Mouse (Mus musculus): ENCODE measurements at regions not wholly inside any gene's neighbourhood (a gene's known extent, or its start where the extent isn't known, plus 50 kb on each side); places are given as distances from the start of the nearest gene placed in this dataset.

DNA sequence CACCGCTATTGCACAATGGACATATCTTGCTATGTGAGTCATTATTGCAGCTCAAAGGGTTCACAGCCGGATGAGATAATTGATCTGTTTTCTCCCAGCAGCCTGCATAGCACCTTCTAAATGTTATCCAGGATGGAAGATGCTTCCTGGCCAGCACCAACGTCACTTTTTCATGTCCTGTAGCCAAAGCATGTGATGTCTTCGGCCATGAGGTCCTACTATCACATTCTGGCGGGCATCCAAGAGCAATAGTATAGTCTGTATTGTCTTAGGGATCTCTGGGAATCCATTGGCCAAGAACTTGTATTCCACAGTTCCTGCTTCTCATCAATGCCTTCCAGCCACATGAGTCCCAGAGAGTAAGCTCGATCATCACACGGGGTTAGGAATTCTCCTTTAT, 70.6 kb downstream of the Npy start:
- DNase-seq: no peak

DNA sequence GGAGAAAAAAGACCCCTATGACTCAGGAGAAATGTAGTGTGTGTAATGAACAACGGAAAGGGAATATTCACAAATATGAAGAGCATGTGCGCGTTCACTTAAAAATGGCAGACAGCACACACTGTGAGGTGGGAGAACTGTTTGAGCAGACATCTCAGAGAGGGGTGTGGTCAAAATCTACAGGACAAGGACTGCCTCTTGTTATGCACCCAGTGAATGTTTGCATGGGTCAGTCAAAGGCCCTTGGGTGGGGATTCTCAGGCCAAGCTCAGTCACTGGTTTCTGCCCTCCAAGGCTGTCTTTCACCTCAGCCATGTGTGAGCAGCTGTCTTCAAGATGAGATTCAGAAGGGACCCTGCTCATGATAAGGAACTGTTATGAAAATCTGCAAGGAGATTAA, 76.6 kb downstream of the Npy start:
- no peak for DNase-seq

DNA sequence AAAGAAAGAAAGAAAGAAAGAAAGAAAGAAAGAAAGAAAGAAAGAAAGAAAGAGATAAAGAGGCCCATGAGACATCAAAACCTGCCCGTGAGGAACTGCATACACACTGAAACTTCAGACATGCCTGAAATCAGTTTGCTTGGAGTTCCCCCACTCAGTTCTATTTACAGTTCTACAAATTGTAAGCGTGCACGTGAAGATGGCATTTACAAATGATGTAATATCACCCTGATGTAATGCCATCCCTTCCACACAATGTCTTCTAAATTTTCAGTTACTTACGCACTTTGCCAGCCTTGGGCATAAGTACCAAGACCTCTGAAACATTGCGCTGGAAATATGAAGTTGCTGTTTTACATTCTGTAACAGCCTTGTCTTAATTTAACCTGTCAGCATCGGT, 79.0 kb downstream of the Npy start:
- no peak for DNase-seq

DNA sequence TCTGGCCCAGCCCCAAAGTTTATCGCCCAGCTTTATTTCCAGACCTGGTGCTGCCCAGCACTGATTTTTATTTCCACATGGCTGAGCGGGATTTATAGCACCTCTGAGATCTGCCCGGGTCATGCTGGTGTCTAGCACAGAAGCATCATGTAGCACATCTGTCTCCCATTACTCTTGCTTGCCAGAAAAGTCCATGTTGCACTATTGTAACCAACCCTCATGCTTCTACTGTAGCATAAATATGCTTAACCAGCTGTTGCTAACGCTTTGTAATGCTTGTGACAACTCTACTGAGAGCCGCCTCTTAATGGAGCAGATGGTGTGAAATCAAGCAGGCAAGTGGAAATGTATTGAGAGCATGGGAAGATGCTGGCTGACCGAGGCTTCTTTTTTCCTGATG, 81.5 kb downstream of the Npy start:
- no peak for DNase-seq

DNA sequence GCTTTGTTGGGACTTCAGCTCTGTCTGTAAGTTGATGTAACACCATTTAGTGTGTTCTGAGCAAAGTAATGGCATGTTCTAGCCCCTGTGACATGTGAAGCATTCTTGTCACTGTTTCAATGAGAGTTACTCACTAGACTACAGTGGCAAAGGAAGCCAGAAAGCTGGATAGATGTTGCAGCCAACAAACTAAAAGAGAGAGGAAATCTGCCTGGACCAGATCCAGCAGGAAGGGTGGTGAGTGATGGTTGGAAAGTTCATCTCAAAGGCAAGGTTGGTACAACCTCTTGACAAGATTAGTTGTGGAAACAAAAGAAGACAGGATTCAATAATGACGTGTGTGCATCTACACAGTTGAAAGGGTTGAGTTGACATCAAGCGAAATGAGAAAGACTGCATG, 83.9 kb downstream of the Npy start:
- DNase-seq: no peak

DNA sequence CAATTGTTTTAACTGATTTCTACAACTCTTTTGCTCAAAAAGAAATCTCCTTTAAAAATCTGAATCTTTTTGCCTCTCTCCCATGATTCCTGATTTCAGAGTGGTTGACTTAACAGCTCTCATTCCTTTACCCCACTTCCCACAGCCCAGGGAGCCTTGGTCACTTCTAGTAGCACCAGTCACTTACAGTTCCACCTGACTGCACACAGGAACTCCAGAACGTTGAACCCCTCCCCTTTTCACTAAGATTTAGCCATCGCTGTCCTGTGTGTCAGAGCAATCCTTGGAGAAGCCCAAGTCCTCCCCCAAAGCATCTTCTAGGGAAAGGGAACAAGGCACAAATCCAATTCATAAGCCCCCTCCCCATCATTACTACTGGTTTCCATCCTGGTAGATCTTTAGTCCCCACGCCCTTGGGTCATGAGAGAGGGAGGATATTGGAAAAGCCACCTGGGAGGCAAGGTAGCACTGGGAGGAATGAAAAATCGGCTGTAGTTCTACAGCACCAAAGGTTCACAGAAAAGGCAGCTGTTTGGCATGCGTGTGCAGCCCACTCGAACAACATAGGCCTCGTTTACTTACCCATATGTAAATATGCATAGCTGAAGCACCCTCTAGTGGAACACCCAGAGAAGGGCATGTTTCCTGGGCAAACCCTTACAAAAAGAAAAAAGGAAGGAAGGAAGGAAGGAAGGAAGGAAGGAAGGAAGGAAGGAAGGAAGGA, 96.7 kb downstream of the Npy start:
- DNase-seq: peak; percentile 3 to 12

DNA sequence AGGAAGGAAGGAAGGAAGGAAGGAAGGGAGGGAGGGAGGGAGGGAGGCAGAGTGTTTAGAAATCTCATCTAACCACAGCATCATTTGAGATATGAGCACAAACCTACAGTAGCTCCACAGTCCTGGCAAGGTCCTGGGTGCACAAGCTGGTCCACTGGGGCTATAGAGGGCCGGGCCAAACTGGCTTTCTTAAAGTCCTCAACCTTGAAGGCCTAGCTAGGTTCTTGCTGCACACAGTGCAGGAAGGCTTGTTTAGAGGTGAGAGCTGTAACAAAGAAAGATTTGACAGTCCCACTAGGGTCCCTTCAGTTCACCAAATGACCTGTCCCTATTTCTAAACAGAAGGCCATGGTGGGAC, 97.3 kb downstream of the Npy start:
- no peak for DNase-seq

DNA sequence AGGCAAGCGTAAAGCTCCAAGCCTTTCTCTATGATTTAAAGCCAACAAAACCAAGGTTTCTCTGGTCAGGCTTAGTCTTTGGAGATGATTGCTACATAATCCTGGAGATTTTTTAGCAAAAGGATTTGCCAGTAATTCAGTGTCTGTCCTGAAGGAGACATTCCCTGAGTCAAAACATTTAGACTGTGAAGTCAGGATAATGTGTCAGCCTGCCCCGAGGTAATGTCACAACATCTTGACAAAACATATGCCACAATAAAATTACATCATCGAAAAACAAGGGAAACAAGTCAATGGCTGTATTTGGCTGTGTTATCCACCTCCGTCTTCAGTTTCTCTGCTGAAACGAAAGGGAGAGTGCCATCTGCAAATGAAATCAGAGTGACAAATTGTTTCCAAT, 101.8 kb downstream of the Npy start:
- DNase-seq: no peak

DNA sequence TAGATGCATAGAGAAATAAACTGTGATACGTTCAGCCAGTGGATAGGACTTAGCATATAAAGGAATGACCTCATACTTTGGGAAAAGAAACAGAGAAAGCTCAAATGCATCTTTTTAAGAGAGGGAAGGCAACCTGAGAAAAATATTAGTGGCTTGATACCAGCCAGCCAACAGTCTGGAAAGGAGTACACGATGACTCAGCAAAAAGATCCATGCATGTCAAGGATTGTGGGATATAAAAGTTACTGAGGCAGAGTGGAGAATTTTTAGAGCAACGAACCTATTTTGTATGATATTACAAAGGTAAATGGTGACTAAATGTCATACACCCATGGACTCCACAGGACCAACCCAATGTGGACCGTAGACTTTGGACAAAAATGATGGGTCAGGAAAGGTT, 105.6 kb downstream of the Npy start:
- no peak for DNase-seq

DNA sequence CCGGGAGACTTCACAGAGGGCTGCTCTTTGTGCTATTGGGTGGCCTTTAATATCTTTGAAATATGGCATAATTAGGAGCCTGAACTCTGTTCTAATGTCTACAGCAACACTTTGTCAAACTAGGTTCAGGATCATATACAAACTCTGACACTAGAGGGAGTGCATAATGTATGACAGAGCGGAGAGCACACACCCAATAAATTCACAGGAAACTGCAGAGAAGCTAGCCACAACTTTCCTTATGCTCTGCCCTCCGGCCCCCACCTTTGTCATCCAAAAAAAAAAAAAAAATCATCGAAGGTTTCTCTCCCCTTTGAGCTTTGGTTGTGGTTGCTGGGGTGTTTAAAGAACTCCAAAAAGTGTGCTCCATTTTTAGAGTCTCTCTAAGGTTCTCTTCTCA, 107.6 kb downstream of the Npy start:
- DNase-seq: peak in 1 of 2 experiments; percentile 2

DNA sequence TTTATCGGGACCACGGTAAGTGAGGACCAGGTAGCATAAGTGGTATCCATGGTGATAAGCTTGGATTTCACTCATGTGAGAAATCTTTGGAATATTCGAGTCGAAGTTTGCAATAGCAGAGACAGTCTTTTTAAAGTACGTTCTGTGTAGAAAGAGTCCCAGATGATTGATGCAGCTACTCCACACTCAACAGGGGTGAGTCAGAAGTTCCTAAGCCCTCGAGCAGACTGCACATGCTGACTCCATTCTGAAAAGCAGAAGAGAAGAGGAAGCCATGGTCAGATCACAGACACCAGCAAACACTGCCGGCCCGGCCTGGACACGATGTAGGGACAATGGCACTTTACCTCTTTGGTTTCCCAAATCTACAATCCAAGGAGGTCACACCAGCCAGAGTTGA, 120.6 kb downstream of the Npy start:
- peak; percentile 18 to 35 for DNase-seq

DNA sequence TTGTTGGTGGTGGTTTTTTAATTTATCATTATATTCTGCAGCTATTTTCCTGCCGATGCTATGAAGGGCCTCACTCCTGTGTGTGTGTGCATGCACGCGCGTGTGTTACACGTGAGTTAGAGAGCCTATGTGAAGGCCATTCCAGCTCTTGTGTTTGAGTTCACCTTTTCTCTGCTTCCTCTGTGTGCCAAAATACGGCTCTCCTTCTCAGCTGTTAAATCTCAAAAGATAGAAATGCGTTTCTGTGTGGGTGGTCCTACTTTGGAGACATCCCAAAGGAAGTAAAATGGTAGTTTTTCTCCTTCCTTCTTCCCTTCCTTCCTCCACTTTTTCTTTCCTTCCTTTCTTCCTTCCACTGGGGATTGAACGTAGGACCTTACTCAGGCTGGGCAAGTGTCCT, 136.4 kb downstream of the Npy start:
- no peak for DNase-seq

DNA sequence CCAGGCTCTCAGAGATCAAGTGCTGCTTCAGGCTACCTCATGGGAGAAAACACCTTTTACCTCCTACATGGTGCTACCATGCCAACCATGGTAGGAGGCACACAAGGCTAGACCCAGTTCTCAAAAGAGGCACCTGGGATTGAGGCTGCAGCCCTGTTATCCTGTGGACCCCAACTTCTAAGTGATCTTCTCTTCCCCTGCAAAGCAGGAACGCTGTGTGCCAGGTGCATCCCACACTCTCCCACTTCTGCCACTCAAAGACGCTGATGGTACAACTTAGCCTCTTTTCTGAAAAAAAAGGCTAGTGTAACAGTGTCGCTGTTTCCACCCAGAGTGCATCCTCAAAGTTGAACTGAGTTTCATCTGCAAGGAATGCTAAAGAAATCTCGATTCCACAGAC, 138.7 kb downstream of the Npy start:
- no peak for DNase-seq

DNA sequence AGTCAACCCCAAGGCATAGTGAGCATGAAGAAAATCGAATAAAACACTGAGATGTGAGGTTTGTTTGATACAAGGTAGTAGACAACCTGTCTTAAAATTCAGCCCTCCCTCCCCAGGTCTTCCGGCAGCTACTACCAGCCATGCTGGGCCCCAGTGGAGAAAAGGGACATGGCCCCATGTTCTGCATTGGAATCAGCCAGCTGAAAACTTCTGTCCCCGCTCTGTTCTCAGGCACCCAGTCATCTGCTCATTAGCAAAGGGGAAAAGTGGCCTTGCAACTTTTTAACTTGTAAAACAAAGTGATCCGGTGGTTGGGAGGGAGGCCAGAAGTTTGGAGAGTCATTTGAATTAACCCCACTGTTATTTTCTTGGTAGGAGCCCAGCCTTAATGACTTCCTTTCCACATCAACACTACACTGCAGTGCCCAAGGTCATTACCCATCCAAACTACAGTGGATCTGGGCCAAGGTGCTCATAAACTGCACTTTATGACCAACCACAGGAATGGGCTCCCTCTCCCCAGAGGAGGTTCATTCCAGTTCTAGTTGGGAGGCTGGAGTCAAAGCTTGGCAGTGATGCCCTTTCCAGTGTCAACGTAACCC, 143.5 kb downstream of the Npy start:
- DNase-seq: no peak

DNA sequence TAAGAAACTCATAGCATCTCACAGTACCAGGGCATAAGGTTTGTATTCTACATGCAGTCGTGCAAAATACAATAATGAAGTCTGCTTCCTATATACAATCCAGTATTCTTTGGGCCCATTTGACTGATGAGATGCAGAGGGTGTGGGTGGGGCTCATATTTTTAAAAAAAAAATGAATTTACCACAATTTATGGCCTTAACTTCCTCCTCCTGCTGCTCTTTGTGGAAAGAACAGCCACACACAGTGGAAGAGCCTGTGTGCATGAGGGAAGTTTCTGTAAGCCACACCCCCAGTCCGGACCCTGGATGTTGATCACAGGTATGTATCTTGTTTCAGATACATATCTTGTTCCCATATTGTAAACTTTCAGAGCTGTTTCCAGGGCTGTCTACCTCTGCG, 143.5 kb upstream of the Mpp6 start:
- no peak for DNase-seq

DNA sequence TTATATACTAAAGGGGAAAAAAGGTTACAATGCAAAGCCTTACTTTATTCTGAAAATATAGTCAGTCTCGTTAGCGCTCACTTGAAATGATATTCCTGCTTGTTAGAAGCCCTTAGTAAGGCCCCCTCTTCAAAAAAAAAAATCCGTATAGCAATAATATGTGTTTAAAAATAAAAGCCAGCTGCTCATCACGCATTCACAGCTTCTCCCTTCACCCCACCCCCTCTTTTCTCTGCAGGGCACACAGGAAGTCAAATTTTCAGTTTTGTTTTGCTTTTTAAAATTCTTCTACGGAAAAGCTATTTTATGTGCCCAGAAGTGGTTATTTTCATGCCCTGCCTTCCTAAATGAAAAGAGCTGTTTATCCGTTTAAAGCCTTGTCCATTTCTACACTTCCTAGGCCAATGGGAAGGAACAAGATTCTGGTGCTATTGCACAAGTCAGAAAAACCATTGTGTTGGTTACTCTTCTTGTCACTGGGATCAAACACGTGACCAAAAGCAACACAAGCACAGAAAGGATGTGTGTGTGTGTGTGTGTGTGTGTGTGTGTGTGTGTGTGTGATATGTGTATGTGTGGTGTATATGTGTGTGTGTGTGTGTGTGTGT, 136.7 kb upstream of the Mpp6 start:
- DNase-seq: no peak

DNA sequence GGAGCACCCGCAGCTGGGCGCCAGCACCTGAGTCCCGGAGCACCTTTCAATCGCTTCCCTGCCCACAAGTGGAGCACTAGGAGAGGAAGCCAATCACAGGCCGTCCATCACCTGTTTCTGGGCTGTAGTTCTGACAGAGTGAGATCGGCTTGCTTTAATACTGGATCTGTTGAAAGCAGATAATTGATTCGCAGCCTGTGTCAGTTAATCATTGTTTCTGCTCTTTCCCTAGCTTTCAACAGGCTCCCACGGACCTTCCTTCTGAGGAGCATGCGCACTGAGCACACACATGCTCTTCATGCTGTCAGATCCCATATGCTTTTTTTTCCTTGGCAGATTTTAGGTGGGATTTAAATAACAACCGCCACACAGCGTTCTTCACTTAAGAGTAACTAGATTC, 132.3 kb upstream of the Mpp6 start:
- DNase-seq: no peak

DNA sequence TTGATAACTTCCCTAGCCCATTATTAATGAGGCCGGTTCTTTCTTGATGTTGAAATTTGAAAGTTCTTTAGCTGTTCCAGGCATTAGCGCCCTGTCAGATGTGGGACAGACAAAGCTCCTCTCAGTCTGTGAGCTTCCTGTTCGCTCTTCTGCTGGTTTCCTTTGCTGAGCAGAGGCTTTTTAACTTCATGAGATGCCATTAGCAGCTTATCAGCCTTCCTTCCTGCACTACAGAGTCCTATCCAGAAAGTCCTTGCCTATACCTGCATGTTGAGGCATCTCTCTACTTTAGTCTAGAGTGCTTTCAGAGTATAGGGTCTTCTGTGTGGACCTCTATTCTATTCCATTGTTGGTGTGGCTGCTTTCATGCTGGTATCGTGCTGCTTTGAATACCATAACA, 126.3 kb upstream of the Mpp6 start:
- no peak for DNase-seq

DNA sequence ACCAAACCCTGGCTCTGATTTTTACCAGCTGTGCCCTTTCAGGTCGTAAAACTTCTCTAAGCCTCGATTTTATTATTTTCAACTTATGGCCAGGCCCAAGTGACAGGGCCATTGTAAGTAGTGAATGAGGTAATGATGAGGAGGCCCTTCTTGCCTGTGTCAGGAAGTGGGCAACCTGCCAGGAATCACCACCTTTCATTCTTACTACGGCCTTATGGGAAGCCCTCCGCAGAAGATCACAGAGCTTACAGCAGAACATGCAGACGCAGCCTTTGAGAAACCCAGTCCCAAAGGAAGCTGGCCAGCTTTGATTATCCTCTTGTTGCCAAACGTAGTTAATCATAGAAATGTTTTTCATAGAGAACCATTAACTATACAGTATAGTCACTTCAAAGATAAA, 124.9 kb upstream of the Mpp6 start:
- DNase-seq: no peak

DNA sequence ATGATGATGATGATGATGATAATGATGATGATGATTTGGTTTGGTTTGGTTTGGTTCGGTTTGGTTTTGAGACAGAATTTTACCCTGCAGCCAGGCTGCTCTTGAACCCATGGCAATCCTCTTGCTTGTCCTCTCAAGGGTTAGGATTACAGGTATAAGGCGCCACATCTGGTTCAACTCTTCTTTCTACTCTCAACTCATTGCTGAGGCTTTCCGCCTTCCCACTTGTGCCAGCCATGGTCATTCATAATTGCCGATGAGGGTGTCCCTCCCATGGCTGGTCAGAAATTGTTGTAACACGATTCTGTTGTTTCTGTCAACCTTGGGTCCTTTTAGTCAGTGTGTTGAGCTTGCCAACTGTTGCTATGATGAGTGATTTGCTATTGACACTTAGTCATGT, 122.9 kb upstream of the Mpp6 start:
- DNase-seq: no peak

DNA sequence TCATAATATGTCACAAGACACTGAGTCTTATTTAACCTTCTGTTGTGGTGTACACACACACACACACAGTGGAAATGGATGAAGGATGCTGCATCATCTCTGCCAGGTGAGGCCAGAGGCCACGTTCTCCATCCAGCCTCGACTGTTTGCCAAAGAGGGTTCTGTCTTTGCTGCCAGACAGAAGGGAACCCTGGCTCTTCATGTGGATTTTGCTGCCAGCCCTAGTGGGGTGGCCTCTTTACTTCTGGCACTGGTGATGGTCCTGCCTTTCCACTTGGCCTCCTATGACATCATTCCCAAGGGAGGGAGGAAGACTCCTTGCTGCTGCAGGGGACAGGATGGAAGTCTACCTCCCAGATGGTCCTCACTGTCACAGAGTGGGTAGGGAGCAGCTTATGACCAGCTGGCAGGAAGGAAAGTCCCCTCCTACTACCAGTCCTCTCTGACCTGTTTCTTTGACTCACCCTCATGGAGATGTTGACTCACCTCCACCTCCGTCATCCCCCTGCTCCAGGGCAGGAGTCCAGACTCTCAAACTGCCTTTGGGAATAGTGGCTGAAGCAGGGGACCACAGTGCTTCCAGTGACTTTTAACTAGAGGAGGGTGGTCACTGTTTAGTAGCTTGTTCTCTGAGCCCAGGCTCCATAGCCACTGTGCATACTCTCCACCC, 122.4 kb upstream of the Mpp6 start:
- DNase-seq: no peak

DNA sequence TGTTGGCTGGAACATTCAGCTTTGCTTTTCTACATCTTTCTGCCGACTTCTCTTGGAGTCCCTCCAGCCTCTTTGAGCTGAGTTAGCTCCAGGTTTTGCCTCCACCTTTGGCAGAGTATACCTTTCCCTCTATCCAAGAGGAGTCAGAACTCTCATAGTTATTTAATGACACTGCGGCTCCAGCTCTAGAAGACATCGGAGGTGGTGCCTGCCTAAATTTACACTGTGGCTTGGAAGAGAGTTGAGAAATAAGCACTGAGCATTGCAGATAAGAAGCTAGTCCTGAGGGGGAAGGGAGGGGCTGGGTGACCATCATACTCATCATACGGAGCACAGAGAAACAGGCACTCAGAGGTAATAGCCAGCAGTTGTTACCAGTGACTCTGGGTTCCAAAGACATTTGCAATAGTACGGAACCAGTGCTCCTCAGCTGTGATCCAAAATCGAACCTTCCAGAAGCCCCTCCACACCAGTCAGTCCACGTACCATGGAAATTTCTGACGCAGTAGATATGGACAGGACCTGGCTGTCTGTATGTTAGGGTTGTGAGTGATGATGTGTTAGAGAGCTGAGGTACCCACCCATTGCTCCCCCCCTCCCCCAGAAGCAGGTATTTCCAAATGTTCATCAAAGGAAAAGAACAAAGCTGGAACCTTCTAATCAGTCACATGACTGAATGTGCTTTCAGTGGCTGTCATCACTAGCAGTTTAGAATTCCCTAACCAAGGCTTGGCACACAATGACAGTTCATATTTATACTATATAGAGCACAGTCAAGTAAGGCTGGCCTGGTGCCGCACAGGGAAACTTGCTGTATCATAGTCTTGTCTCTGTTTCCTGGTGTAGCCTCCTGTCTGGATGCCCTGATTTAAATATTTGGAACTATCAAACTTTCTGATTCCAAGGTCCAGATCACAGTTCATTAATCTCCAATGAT, 120.2 kb upstream of the Mpp6 start:
- no peak for DNase-seq

DNA sequence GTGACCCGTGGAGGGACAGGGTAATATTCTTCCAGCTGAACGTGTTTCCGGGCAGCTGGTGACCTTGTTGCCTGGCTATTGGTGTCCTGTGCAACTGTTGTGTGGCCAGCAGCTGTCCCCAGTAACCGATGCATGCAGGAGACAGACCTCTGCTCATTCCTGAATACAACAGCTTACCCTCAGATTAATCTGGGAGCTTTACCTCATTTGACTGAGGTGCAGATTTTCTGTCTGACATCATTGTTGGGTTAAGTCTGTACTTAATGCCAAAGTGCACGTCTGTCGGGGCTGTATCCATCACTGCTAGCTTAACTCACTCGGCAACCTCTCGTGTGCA, 119.6 kb upstream of the Mpp6 start:
- no peak for DNase-seq
